Mouse (Mus musculus): ENCODE results near the gene Dok4.

Dok4 gene

GRCm38 (mm10) chr8:94888383-94889036 lies 12.4 kb upstream of the Dok4 start:
- no peak for DNase-seq (ENCODE audit: extremely low read depth, insufficient read length, low spot score)

- no peak for DNase-seq (ENCODE audit: extremely low read depth, insufficient read length, low spot score)
These were observed 4.6 kb upstream of the Dok4 start for GRCm38 (mm10) chr8:94880742-94881141.

- no peak for DNase-seq (ENCODE audit: extremely low read depth, insufficient read length, low spot score)
These were observed 690 bp upstream of the Dok4 start for GRCm38 (mm10) chr8:94876820-94877219.

- no peak for DNase-seq (ENCODE audit: extremely low read depth, insufficient read length, low spot score)
These were observed 319 bp downstream of the Dok4 start for GRCm38 (mm10) chr8:94875871-94876150.

GRCm38 (mm10) chr8:94875096-94875870 lies 847 bp downstream of the Dok4 start:
- peak; percentile 59 for DNase-seq (ENCODE audit: extremely low read depth, insufficient read length, low spot score)

- DNase-seq (ENCODE audit: extremely low read depth, insufficient read length, low spot score), result peak; percentile 52
These were observed 1.8 kb downstream of the Dok4 start for GRCm38 (mm10) chr8:94874358-94874757.

GRCm38 (mm10) chr8:94872576-94872975 lies 3.6 kb downstream of the Dok4 start:
- no peak for DNase-seq (ENCODE audit: extremely low read depth, insufficient read length, low spot score)

- DNase-seq (ENCODE audit: extremely low read depth, insufficient read length, low spot score), result no peak
These were observed 4.0 kb downstream of the Dok4 start for GRCm38 (mm10) chr8:94872156-94872555.

GRCm38 (mm10) chr8:94871108-94871894 lies 4.8 kb downstream of the Dok4 start:
- DNase-seq (ENCODE audit: extremely low read depth, insufficient read length, low spot score), result peak; percentile 63

- peak; percentile 88 for DNase-seq (ENCODE audit: extremely low read depth, insufficient read length, low spot score)
These were observed 5.5 kb downstream of the Dok4 start for GRCm38 (mm10) chr8:94870474-94871107.

GRCm38 (mm10) chr8:94870003-94870402 lies 6.1 kb downstream of the Dok4 start:
- no peak for DNase-seq (ENCODE audit: extremely low read depth, insufficient read length, low spot score)

- no peak for DNase-seq (ENCODE audit: extremely low read depth, insufficient read length, low spot score)
These were observed 7.0 kb downstream of the Dok4 start for GRCm38 (mm10) chr8:94869146-94869545.

- DNase-seq (ENCODE audit: extremely low read depth, insufficient read length, low spot score), result no peak
These were observed 9.2 kb downstream of the Dok4 start for GRCm38 (mm10) chr8:94866921-94867320.

GRCm38 (mm10) chr8:94865292-94865691 lies 10.8 kb downstream of the Dok4 start:
- peak; percentile 68 for DNase-seq (ENCODE audit: extremely low read depth, insufficient read length, low spot score)

- no peak for DNase-seq (ENCODE audit: extremely low read depth, insufficient read length, low spot score)
These were observed 12.0 kb downstream of the Dok4 start for GRCm38 (mm10) chr8:94863897-94864673.

GRCm38 (mm10) chr8:94862487-94863220 lies 13.5 kb downstream of the Dok4 start:
- DNase-seq (ENCODE audit: extremely low read depth, insufficient read length, low spot score), result no peak

GRCm38 (mm10) chr8:94861352-94861910 lies 14.7 kb downstream of the Dok4 start:
- no peak for DNase-seq (ENCODE audit: extremely low read depth, insufficient read length, low spot score)

GRCm38 (mm10) chr8:94857346-94858173 lies 18.6 kb downstream of the Dok4 start, which contains the start of gene Polr2c:
Polr2c (plus strand) TSS chr8:94857450.
- peak; percentile 87 for DNase-seq (ENCODE audit: extremely low read depth, insufficient read length, low spot score)

GRCm38 (mm10) chr8:94857011-94857345 lies 19.2 kb downstream of the Dok4 start:
- DNase-seq (ENCODE audit: extremely low read depth, insufficient read length, low spot score), result no peak

All from 3134 (cell line).